Mouse (Mus musculus) embryonic fibroblast, embryonic 13.5 days (primary cell): ENCODE results near the gene A630023A22Rik. TPM values are rescaled to one million over a fixed set of nuclear protein-coding genes. Genes with fewer than 3 reads are reported as not detected.

Experiments used
- H3K27ac ChIP-seq: 2 replicates; pipeline ENCODE4 v1.5.1; 2012; ENCODE audit warnings: low read length, control low read depth, inconsistent platforms; ENCODE audit not compliant: insufficient read depth
- H3K4me1 ChIP-seq: 2 replicates; pipeline ENCODE4 v1.6.1; 2011; ENCODE audit warnings: low read length; ENCODE audit not compliant: control insufficient read depth, insufficient read depth
- H3K4me3 ChIP-seq: 2 replicates; pipeline ENCODE4 v1.5.1; 2011; ENCODE audit warnings: mild to moderate bottlenecking, control low read depth, low read length; ENCODE audit not compliant: insufficient read depth
- CTCF ChIP-seq: IDR thresholded peaks from 2 replicates; pipeline ENCODE4 v1.5.1; 2011; ENCODE audit warnings: mild to moderate bottlenecking, control low read depth, low read length, moderate library complexity, borderline replicate concordance; ENCODE audit not compliant: insufficient read depth
- POLR2A ChIP-seq: IDR thresholded peaks from 2 replicates; pipeline ENCODE4 v1.6.1; 2011; ENCODE audit warnings: low read depth, mild to moderate bottlenecking, control low read depth, low read length, moderate library complexity
- polyA plus RNA-seq: library from polyadenylated mRNA; stranded (reverse); fragments of >200 nt; gene quantifications from 2 replicates; pipeline ENCODE4 v1.2.4, GENCODE M21; 2011; ENCODE audit warnings: low read depth; ENCODE audit not compliant: missing spikeins, insufficient read length

The A630023A22Rik gene
- polyA plus RNA-seq, 1 experiment: 2.8 TPM

- H3K4me3 ChIP-seq: no peak overlapping the region
- peaks cover 9% of the 10 kb centered on the region; the same call in 1 of the 2 replicates for H3K4me1 ChIP-seq
- H3K27ac ChIP-seq: no peak overlapping the region
- TF ChIP-seq POLR2A: no peak
- TF ChIP-seq CTCF: no peak
Observed at GRCm38 (mm10) chr14:34089796-34090195, 12.8 kb downstream of the A630023A22Rik start.

GRCm38 (mm10) chr14:34087856-34088398, 14.6 kb downstream of the A630023A22Rik start:
- TF ChIP-seq POLR2A (0 out of 2 replicates have a peak, but pooled peaks have one; percentile 12), CTCF (no peak)
- peaks cover 9% of the 10 kb centered on the region; the same call in 1 of the 2 replicates for H3K4me1 ChIP-seq
- H3K27ac ChIP-seq: peak overlapping the region; percentile 66
- H3K4me3 ChIP-seq: no peak overlapping the region

- H3K4me3 ChIP-seq: no peak overlapping the region
- H3K27ac ChIP-seq: no peak overlapping the region
- H3K4me1 ChIP-seq: peaks cover 9% of the 10 kb centered on the region; the same call in 1 of the 2 replicates
- TF ChIP-seq POLR2A: no peak
Observed at GRCm38 (mm10) chr14:34086806-34087205, 15.7 kb downstream of the A630023A22Rik start.

GRCm38 (mm10) chr14:34085731-34086130, 16.8 kb downstream of the A630023A22Rik start, which contains the start of gene Anxa8:
Gene Anxa8, plus strand, starts transcription at chr14:34085981.
- TF ChIP-seq CTCF: no peak
- 0 out of 2 replicates have a peak, but pooled peaks have one; percentile 18 for TF ChIP-seq POLR2A
- H3K4me1 ChIP-seq: peaks cover 9% of the 10 kb centered on the region; the same call in 1 of the 2 replicates
- H3K4me3 ChIP-seq: no peak within 1 kb of the TSS
- peak within 1 kb of the TSS; percentile 13; the same call in 1 of the 2 replicates for H3K27ac ChIP-seq

GRCm38 (mm10) chr14:34080321-34080997, 22.1 kb downstream of the A630023A22Rik start:
- no peaks in the 10 kb centered on the region; the same call in 1 of the 2 replicates for H3K4me1 ChIP-seq
- no peak overlapping the region for H3K27ac ChIP-seq
- no peak overlapping the region for H3K4me3 ChIP-seq
- TF ChIP-seq CTCF: peak; percentile 77; the same call in 1 of the 2 replicates
- no peak for TF ChIP-seq POLR2A

GRCm38 (mm10) chr14:34078293-34078692, 24.3 kb downstream of the A630023A22Rik start:
- TF ChIP-seq POLR2A (no peak), CTCF (no peak)
- H3K4me3 ChIP-seq: no peak overlapping the region
- no peak overlapping the region for H3K27ac ChIP-seq
- no peaks in the 10 kb centered on the region for H3K4me1 ChIP-seq

GRCm38 (mm10) chr14:34077222-34077621, 25.3 kb downstream of the A630023A22Rik start:
- Histone ChIP-seq H3K4me1 (no peaks in the 10 kb centered on the region), H3K27ac (no peak overlapping the region)
- TF ChIP-seq POLR2A (no peak), CTCF (no peak)

GRCm38 (mm10) chr14:34075346-34075745, 27.2 kb downstream of the A630023A22Rik start:
- TF ChIP-seq CTCF (no peak), POLR2A (no peak)
- Histone ChIP-seq H3K4me1 (no peaks in the 10 kb centered on the region), H3K4me3 (no peak overlapping the region), H3K27ac (no peak overlapping the region)

More at GRCm38 (mm10) chr14:34077222-34077621, 25.3 kb downstream of the A630023A22Rik start:
- H3K4me3 ChIP-seq: no peak overlapping the region

GRCm38 (mm10) chr14:34071665-34072064, 30.9 kb downstream of the A630023A22Rik start:
- Histone ChIP-seq H3K27ac (no peak overlapping the region), H3K4me3 (no peak overlapping the region), H3K4me1 (no peaks in the 10 kb centered on the region)
- no peak for TF ChIP-seq POLR2A
- TF ChIP-seq CTCF: no peak

GRCm38 (mm10) chr14:34052516-34052915, 50.0 kb downstream of the A630023A22Rik start, which contains the start of gene Antxrl:
Gene Antxrl, plus strand, starts transcription at chr14:34052707.
- no peak for TF ChIP-seq POLR2A
- no peak for TF ChIP-seq CTCF
- Histone ChIP-seq H3K4me3 (no peak within 1 kb of the TSS), H3K27ac (no peak within 1 kb of the TSS), H3K4me1 (no peaks in the 10 kb centered on the region)
